ENCODE assay signal across 8 mouse cellular contexts in genomic region chr1:55406023-55406413, GRCm38 (mm10). TPM values are rescaled to one million over a fixed set of nuclear protein-coding genes. Genes with fewer than 3 reads are reported as not detected.
DNase-seq lines count a peak whose midpoint lies in the region; ATAC-seq and TF ChIP-seq lines count a peak whose summit lies in the region.

No protein-coding gene starts in this region.

- peaks cover 7% of the 10 kb centered on the region; the same call in 1 of the 2 replicates for H3K27me3 ChIP-seq in intestine, embryonic 16.5 days (replicated peaks; ENCODE audit: control insufficient read depth, insufficient read depth, low read length)
- peaks cover 33% of the 10 kb centered on the region for H3K27me3 ChIP-seq in liver, embryonic 11.5 days (replicated peaks; ENCODE audit: control insufficient read depth, insufficient read depth, low read length)
- no peaks in the 10 kb centered on the region for H3K27me3 ChIP-seq in neural tube, embryonic 11.5 days (ENCODE audit: control insufficient read depth, insufficient read depth, low read length)

- H3K4me3 ChIP-seq in left cerebral cortex, adult 2 months = peak overlapping the region; percentile 90
- H3K4me3 ChIP-seq in bone marrow macrophage, adult 2 months (ENCODE audit: insufficient read depth, low read length) = peak overlapping the region; percentile 65
- H3K4me3 ChIP-seq in intestine, embryonic 16.5 days (ENCODE audit: low read length) = peak overlapping the region; percentile 67
- H3K4me3 ChIP-seq in liver, embryonic 11.5 days (ENCODE audit: low read depth, low read length) = peak overlapping the region; percentile 51
- peak overlapping the region; percentile 73 for H3K4me3 ChIP-seq in neural tube, embryonic 11.5 days (ENCODE audit: low read depth, low read length)

- peak overlapping the region; percentile 87 for H3K4me2 ChIP-seq in intestine, embryonic 16.5 days (ENCODE audit: low read depth, low read length)
- H3K4me2 ChIP-seq in liver, embryonic 11.5 days = peak overlapping the region; percentile 75
- peak overlapping the region; percentile 98 for H3K4me2 ChIP-seq in neural tube, embryonic 11.5 days (ENCODE audit: low read depth)

- DNase-seq in left cerebral cortex, adult 2 months (ENCODE audit: extremely low spot score in 1 of 2, low spot score in 2 of 2) = peak in 1 of 2 experiments; percentile 69
- no peak for DNase-seq in left cerebral cortex, postnatal 36 days (ENCODE audit: low spot score in 2 of 2)
- DNase-seq in gastrocnemius, postnatal 4 days (ENCODE audit: low spot score in 2 of 2) = peak; percentile 50 to 82
- DNase-seq in liver, embryonic 11.5 days (ENCODE audit: low spot score) = no peak
- DNase-seq in neural tube, embryonic 11.5 days (ENCODE audit: low spot score) = no peak
- DNase-seq in retina, embryonic 14.5 days (ENCODE audit: low spot score) = no peak

- intact Hi-C loops in left cerebral cortex, adult 2 months (cut with DNase I) = loop anchor here (2.0 to 5.0 kb wide), 3 partner anchors 96 to 259 kb away; no protein-coding TSS in a partner anchor
- intact Hi-C loops in left cerebral cortex, postnatal 36 days (cut with DNase I) = loop anchor here (1.0 to 5.0 kb wide), 3 partner anchors 151 to 330 kb away; no protein-coding TSS in a partner anchor

- no peak; the same call in 1 of the 2 replicates for TF ChIP-seq CTCF in left cerebral cortex, adult 2 months (IDR thresholded peaks at IDR 0.05)
- TF ChIP-seq CTCF in bone marrow macrophage, adult 2 months (IDR thresholded peaks at IDR 0.05; ENCODE audit: low read depth, low read length) = no peak

- peak; percentile 76 for ATAC-seq in intestine, embryonic 16.5 days
- peak; percentile 56 for ATAC-seq in liver, embryonic 11.5 days (replicated peaks; ENCODE audit: low FRiP score)
- ATAC-seq in neural tube, embryonic 11.5 days (ENCODE audit: insufficient read depth, low FRiP score, low TSS enrichment) = peak; percentile 59

- no peak for TF ChIP-seq POLR2A in bone marrow macrophage, adult 2 months (IDR thresholded peaks at IDR 0.05; ENCODE audit: borderline replicate concordance, low read depth, low read length)

- no peaks in the 10 kb centered on the region for H3K36me3 ChIP-seq in intestine, embryonic 16.5 days (ENCODE audit: control insufficient read depth, insufficient read depth, low read length)
- no peaks in the 10 kb centered on the region for H3K36me3 ChIP-seq in liver, embryonic 11.5 days (ENCODE audit: control insufficient read depth, insufficient read depth, low read length)
- no peaks in the 10 kb centered on the region for H3K36me3 ChIP-seq in neural tube, embryonic 11.5 days (ENCODE audit: control insufficient read depth, insufficient read depth, low read length)

- H3K9ac ChIP-seq in intestine, embryonic 16.5 days (ENCODE audit: low read depth, low read length) = peak overlapping the region; percentile 72
- H3K9ac ChIP-seq in liver, embryonic 11.5 days (ENCODE audit: low read depth, low read length) = no peak overlapping the region; the same call in 1 of the 2 replicates
- H3K9ac ChIP-seq in neural tube, embryonic 11.5 days (ENCODE audit: low read length) = peak overlapping the region; percentile 73

- peaks cover 5% of the 10 kb centered on the region; the same call in 1 of the 2 replicates for H3K4me1 ChIP-seq in bone marrow macrophage, adult 2 months (ENCODE audit: control insufficient read depth, insufficient read depth, low read length)
- peaks cover 14% of the 10 kb centered on the region for H3K4me1 ChIP-seq in intestine, embryonic 16.5 days (ENCODE audit: control insufficient read depth, insufficient read depth, low read length)
- H3K4me1 ChIP-seq in liver, embryonic 11.5 days (replicated peaks; ENCODE audit: control insufficient read depth, insufficient read depth, low read length) = peaks cover 3% of the 10 kb centered on the region; the same call in 1 of the 2 replicates
- H3K4me1 ChIP-seq in neural tube, embryonic 11.5 days (ENCODE audit: control insufficient read depth, insufficient read depth, low read length) = 0 out of 2 replicates have a peak, but pooled peaks cover 4% of the 10 kb centered on the region

- peak overlapping the region; percentile 91 for H3K27ac ChIP-seq in left cerebral cortex, adult 2 months
- H3K27ac ChIP-seq in bone marrow macrophage, adult 2 months (ENCODE audit: insufficient read depth, low read depth, low read length) = no peak overlapping the region
- H3K27ac ChIP-seq in intestine, embryonic 16.5 days (ENCODE audit: low read length) = peak overlapping the region; percentile 68
- H3K27ac ChIP-seq in liver, embryonic 11.5 days (ENCODE audit: low read depth, low read length) = no peak overlapping the region
- H3K27ac ChIP-seq in neural tube, embryonic 11.5 days (ENCODE audit: low read depth, low read length) = peak overlapping the region; percentile 50; the same call in 1 of the 2 replicates

- no peaks in the 10 kb centered on the region for H3K9me3 ChIP-seq in intestine, embryonic 16.5 days (ENCODE audit: control insufficient read depth, low read length)
- no peaks in the 10 kb centered on the region for H3K9me3 ChIP-seq in liver, embryonic 11.5 days (ENCODE audit: control insufficient read depth, low read length)
- H3K9me3 ChIP-seq in neural tube, embryonic 11.5 days (ENCODE audit: control insufficient read depth, low read length) = no peaks in the 10 kb centered on the region

- WGBS in intestine, embryonic 16.5 days = under 1% methylated on average over 32 of the region's 42 CpGs
- WGBS in liver, embryonic 11.5 days = under 1% methylated on average over 41 of the region's 42 CpGs
- under 1% methylated on average over 42 of the region's 42 CpGs for WGBS in neural tube, embryonic 11.5 days

RNA-seq across cellular contexts. Expression of gene Plcl1, which starts 0.3 kb away (rescaled TPM):
- 10 to 100 TPM; 21.9 to 26.5 TPM for total RNA-seq in left cerebral cortex, adult 2 months (2021)
- total RNA-seq in left cerebral cortex, postnatal 36 days (2021) = 10 to 100 TPM; 23.9 to 26.4 TPM
- polyA plus RNA-seq in bone marrow macrophage, adult 2 months (2012; ENCODE audit: insufficient read depth, insufficient read length, missing spikeins) = 0.58 and 0.71 TPM in 2 replicates
- 10 to 100 TPM in 1 of 2 experiments, 1 to 10 TPM in 1; 9.2 to 10.8 TPM for total RNA-seq in gastrocnemius, postnatal 4 days (2021)
- 1.5 TPM in 2 replicates for polyA plus RNA-seq in intestine, embryonic 16.5 days (2015; fragmentation: Nextera tagmentation; extraction: Ambion mirVana)
- polyA plus RNA-seq in liver, embryonic 11.5 days (2014; fragmentation: Nextera tagmentation; extraction: Ambion mirVana) = 0.63 and 0.96 TPM in 2 replicates
- polyA plus RNA-seq in neural tube, embryonic 11.5 days (2014; fragmentation: Nextera tagmentation; extraction: Ambion mirVana) = 2.6 and 3.1 TPM in 2 replicates

RNA-seq across cellular contexts. Expression of gene Boll, which starts 42.7 kb away (rescaled TPM):
- not detected for total RNA-seq in left cerebral cortex, adult 2 months (2021)
- total RNA-seq in left cerebral cortex, postnatal 36 days (2021) = not detected
- not detected in 2 replicates for polyA plus RNA-seq in bone marrow macrophage, adult 2 months (2012; ENCODE audit: insufficient read depth, insufficient read length, missing spikeins)
- under 1 TPM; 0.41 to 0.54 TPM for total RNA-seq in gastrocnemius, postnatal 4 days (2021)
- polyA plus RNA-seq in intestine, embryonic 16.5 days (2015; fragmentation: Nextera tagmentation; extraction: Ambion mirVana) = 0.31 and 0.44 TPM in 2 replicates
- 0.37 and 1.1 TPM in 2 replicates for polyA plus RNA-seq in liver, embryonic 11.5 days (2014; fragmentation: Nextera tagmentation; extraction: Ambion mirVana)
- 0.49 TPM in 1 of 2 replicates, not detected in the other for polyA plus RNA-seq in neural tube, embryonic 11.5 days (2014; fragmentation: Nextera tagmentation; extraction: Ambion mirVana)

Comparison
In these comparisons a context has a peak if more than half of its experiments do, and no peak if none do; other contexts are left out.
1. DNase-seq: peak in gastrocnemius, postnatal 4 days (2 of 2); none in left cerebral cortex, postnatal 36 days (0 of 2), liver, embryonic 11.5 days (single experiment), neural tube, embryonic 11.5 days (single experiment) and retina, embryonic 14.5 days (single experiment).
2. H3K27ac ChIP-seq: peak in left cerebral cortex, adult 2 months (single experiment), intestine, embryonic 16.5 days (single experiment) and neural tube, embryonic 11.5 days (single experiment); none in bone marrow macrophage, adult 2 months (single experiment) and liver, embryonic 11.5 days (single experiment).
3. Peak in every context shown above with its lines, with median percentiles within 50 percentile points of each other: H3K4me3 ChIP-seq, ATAC-seq and H3K4me2 ChIP-seq.